In the genomic region with DNA sequence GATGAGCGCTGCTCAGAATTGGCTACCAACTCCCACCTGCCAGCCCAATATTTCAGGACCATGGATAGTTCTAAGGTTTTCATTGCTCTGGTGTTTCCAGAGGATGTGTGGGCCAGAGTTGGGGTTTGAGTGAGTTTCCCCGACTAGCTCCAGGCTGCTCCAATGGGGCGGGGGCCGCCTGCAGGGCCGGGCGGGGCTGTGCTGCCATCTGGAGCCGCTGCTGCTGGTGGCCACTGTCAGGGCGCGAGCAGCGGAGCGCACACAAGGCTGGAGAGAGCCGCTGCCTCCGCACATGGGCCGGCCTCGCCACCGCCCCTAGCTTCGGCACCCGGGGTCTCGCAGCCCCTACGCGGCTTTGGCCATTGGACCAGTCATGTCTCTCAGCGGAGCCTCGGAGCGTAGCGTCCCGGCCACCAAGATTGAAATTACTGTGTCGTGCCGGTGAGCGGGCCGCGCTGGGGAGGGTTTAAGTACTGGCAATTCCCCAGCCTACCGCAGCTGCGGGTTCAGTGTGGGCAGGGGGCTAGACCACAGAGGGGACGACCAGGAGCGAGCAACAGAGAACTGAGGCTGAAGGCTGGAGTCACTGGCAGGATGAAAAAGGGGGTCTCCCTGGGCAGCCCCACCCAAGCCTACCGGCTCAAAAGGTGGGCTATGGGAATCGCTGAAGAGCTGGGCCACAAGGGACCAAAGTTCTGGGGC, we compare ENCODE assay signal across 8 mouse cellular contexts. TPM values are rescaled to one million over a fixed set of nuclear protein-coding genes. Genes with fewer than 3 reads are reported as not detected.
A peak's percentile ranks its signal among the peaks of the same experiment; 100 is the strongest.
DNase-seq lines count a peak whose midpoint lies in the region; ATAC-seq and TF ChIP-seq lines count a peak whose summit lies in the region.

A gene (plus strand): TSS at position 207 of the 702 bp plus-strand sequence.

- peaks cover 12 to 22% of the 10 kb centered on the region in 2 experiments for H3K4me1 ChIP-seq in MEL (ENCODE audit: control insufficient read depth in 1 of 2, insufficient read depth in 2 of 2, low read length in 2 of 2)
- H3K4me1 ChIP-seq in hindbrain, embryonic 13.5 days (replicated peaks): peaks cover 20% of the 10 kb centered on the region
- peaks cover 18% of the 10 kb centered on the region for H3K4me1 ChIP-seq in neural tube, embryonic 13.5 days (replicated peaks)

- no peak for TF ChIP-seq CTCF in MEL (IDR thresholded peaks at IDR 0.05 in 2 of 3, conservative IDR thresholded peaks at IDR 0.05 in 1 of 3; ENCODE audit: control insufficient read depth in 1 of 3, insufficient read depth in 1 of 3, low read depth in 2 of 3, low read length in 3 of 3, poor library complexity in 1 of 3, severe bottlenecking in 1 of 3)

- H3K27me3 ChIP-seq in MEL (ENCODE audit: control insufficient read depth in 1 of 2, insufficient read depth in 2 of 2, low read length in 2 of 2): no peaks in the 10 kb centered on the region
- peaks cover 52% of the 10 kb centered on the region for H3K27me3 ChIP-seq in hindbrain, embryonic 13.5 days
- peaks cover 51% of the 10 kb centered on the region for H3K27me3 ChIP-seq in neural tube, embryonic 13.5 days

- TF ChIP-seq RAD21 in MEL (IDR thresholded peaks at IDR 0.05; ENCODE audit: low read depth, low read length): no peak

- TF ChIP-seq EP300 in MEL (IDR thresholded peaks at IDR 0.05; ENCODE audit: low read depth in 1 of 2, low read length in 2 of 2): no peak

- WGBS in hindbrain, embryonic 13.5 days: 2% methylated on average over 37 of the region's 37 CpGs
- 1% methylated on average over 37 of the region's 37 CpGs for WGBS in neural tube, embryonic 13.5 days

- no peaks in the 10 kb centered on the region for H3K9me3 ChIP-seq in MEL (replicated peaks; ENCODE audit: insufficient read depth, low read length)
- no peaks in the 10 kb centered on the region for H3K9me3 ChIP-seq in hindbrain, embryonic 13.5 days
- H3K9me3 ChIP-seq in neural tube, embryonic 13.5 days: no peaks in the 10 kb centered on the region

- intact Hi-C loops in left cerebral cortex, postnatal 25 days (cut with DNase I): no loop called here

- TF ChIP-seq POLR2A in MEL (IDR thresholded peaks at IDR 0.05; ENCODE audit: control insufficient read depth in 1 of 2, insufficient read depth in 1 of 2, low read depth in 1 of 2, low read length in 2 of 2, poor library complexity in 1 of 2): no peak

- peak; percentile 57 for ATAC-seq in hindbrain, embryonic 13.5 days (ENCODE audit: low FRiP score)
- peak; percentile 82; the same call in 1 of the 2 replicates for ATAC-seq in neural tube, embryonic 13.5 days (ENCODE audit: low read depth)

- peaks cover 0 to 21% of the 10 kb centered on the region in 2 experiments; a peak in 2 of 4 replicates for H3K36me3 ChIP-seq in MEL (ENCODE audit: control insufficient read depth in 1 of 2, insufficient read depth in 2 of 2, low read length in 2 of 2)
- peaks cover 36% of the 10 kb centered on the region for H3K36me3 ChIP-seq in hindbrain, embryonic 13.5 days
- H3K36me3 ChIP-seq in neural tube, embryonic 13.5 days: peaks cover 26% of the 10 kb centered on the region

- no peak within 1 kb of the TSS for H3K9ac ChIP-seq in MEL (ENCODE audit: control insufficient read depth, low read depth, low read length, poor library complexity, severe bottlenecking)
- peak within 1 kb of the TSS; percentile 65 for H3K9ac ChIP-seq in hindbrain, embryonic 13.5 days
- H3K9ac ChIP-seq in neural tube, embryonic 13.5 days: peak within 1 kb of the TSS; percentile 60

- peak; percentile 52 for DNase-seq in adrenal gland, postnatal 14 days
- DNase-seq in adrenal gland, adult 8-10 months: no peak
- DNase-seq in MEL (ENCODE audit: low read depth, low spot score) (peak; percentile 59), adipocyte (ENCODE audit: low spot score) (no peak)
- DNase-seq in embryo, embryonic 9.5 days (ENCODE audit: extremely low spot score): peak; percentile 62
- peak; percentile 38 to 70 for DNase-seq in left cerebral cortex, postnatal 25 days (ENCODE audit: low spot score in 2 of 2)

- H3K4me3 ChIP-seq in MEL (ENCODE audit: control insufficient read depth in 1 of 2, insufficient read depth in 1 of 2, low read depth in 2 of 2, low read length in 2 of 2): no peak within 1 kb of the TSS
- H3K4me3 ChIP-seq in hindbrain, embryonic 13.5 days: peak within 1 kb of the TSS; percentile 43
- H3K4me3 ChIP-seq in neural tube, embryonic 13.5 days: peak within 1 kb of the TSS; percentile 35

- no peak within 1 kb of the TSS for H3K27ac ChIP-seq in MEL (ENCODE audit: control insufficient read depth, low read depth, low read length)
- no peak within 1 kb of the TSS for H3K27ac ChIP-seq in hindbrain, embryonic 13.5 days
- H3K27ac ChIP-seq in neural tube, embryonic 13.5 days (replicated peaks): no peak within 1 kb of the TSS

- peak within 1 kb of the TSS; percentile 75 for H3K4me2 ChIP-seq in hindbrain, embryonic 13.5 days
- H3K4me2 ChIP-seq in neural tube, embryonic 13.5 days: peak within 1 kb of the TSS; percentile 70

- H3K79me2 ChIP-seq in MEL (ENCODE audit: control insufficient read depth, insufficient read depth, low read length, poor library complexity): no peaks in the 10 kb centered on the region

TF ChIP-seq in MEL, 35 proteins besides CTCF, POLR2A, EP300 and RAD21:
- TF ChIP-seq ZC3H11A (IDR thresholded peaks at IDR 0.05; ENCODE audit: low read depth, low read length) (no peak), POLR2AphosphoS5 (IDR thresholded peaks at IDR 0.05; ENCODE audit: borderline replicate concordance, low read depth, low read length) (no peak), RCOR1 (IDR thresholded peaks at IDR 0.05; ENCODE audit: low read depth, low read length) (no peak), MXI1 (IDR thresholded peaks at IDR 0.05; ENCODE audit: low read depth, low read length) (peak; percentile 45; the same call in 1 of the 2 replicates), NELFE (IDR thresholded peaks at IDR 0.05; ENCODE audit: low read depth, low read length) (no peak), SIN3A (IDR thresholded peaks at IDR 0.05; ENCODE audit: low read length) (peak; percentile 47; the same call in 1 of the 2 replicates), UBTF (IDR thresholded peaks at IDR 0.05; ENCODE audit: borderline replicate concordance, insufficient read depth, low read depth, low read length) (no peak), NRF1 (IDR thresholded peaks at IDR 0.05; ENCODE audit: insufficient read depth, low read depth, low read length, poor library complexity, severe bottlenecking) (no peak)

RNA-seq across cellular contexts. Expression of the gene that starts here (rescaled TPM):
- total RNA-seq in adrenal gland, postnatal 14 days (2021): 0.70 and 1.3 TPM in 2 replicates
- total RNA-seq in adrenal gland, adult 8-10 months (2022): 1 to 10 TPM; 4.4 to 8.6 (median 5.8) TPM
- 0.72 and 1.6 TPM in 2 replicates for total RNA-seq in MEL (2012; rRNA removed)
- polyA plus RNA-seq in MEL (2012; ENCODE audit: insufficient read depth in 1 of 2, insufficient read length in 2 of 2, low read depth in 1 of 2, low replicate concordance in 2 of 2, missing spikeins in 1 of 2): 1 to 10 TPM in 1 of 2 experiments, not detected in 1; 1.3 TPM
- polyA plus RNA-seq in hindbrain, embryonic 13.5 days (2015; fragmentation: Nextera tagmentation; extraction: Ambion mirVana): 1.2 and 1.9 TPM in 2 replicates
- total RNA-seq in left cerebral cortex, postnatal 25 days (2021): 10 to 100 TPM; 65.3 to 72.2 TPM
- polyA plus RNA-seq in neural tube, embryonic 13.5 days (2015; fragmentation: Nextera tagmentation; extraction: Ambion mirVana): 0.31 and 0.58 TPM in 2 replicates

Comparison
In these comparisons a context has a peak if more than half of its experiments do, and no peak if none do; other contexts are left out.
1. RNA of the gene that starts here (total RNA-seq): 65.3 to 72.2 TPM in left cerebral cortex, postnatal 25 days; 4.4 to 8.6 TPM in adrenal gland, adult 8-10 months, 0.72 to 1.6 TPM in MEL and 0.70 to 1.3 TPM in adrenal gland, postnatal 14 days; every median in the first group is over 4 times any median in the second.
2. DNase-seq: peak in adrenal gland, postnatal 14 days (single experiment), MEL (single experiment), embryo, embryonic 9.5 days (single experiment) and left cerebral cortex, postnatal 25 days (2 of 2); none in adrenal gland, adult 8-10 months (single experiment) and adipocyte (single experiment).
3. Peak in ATAC-seq, H3K4me3 ChIP-seq, H3K9ac ChIP-seq and H3K4me2 ChIP-seq in neural tube, embryonic 13.5 days; RNA of the gene not detected or under 1 TPM.